Mouse (Mus musculus) lung, embryonic 14.5 days (tissue): Measurements from ENCODE around the gene Calhm6. TPM values are rescaled to one million over a fixed set of nuclear protein-coding genes. Genes with fewer than 3 reads are reported as not detected.

Source experiments
- ATAC-seq: fragments of 200-750 bp; cut with Nextera tagmentation; 2 replicates; pipeline ENCODE4 v1.8.0; 2017; ENCODE audit warnings: mild to moderate bottlenecking, moderate TSS enrichment, moderate library complexity; ENCODE audit not compliant: insufficient read depth
- DNase-seq: peaks from one replicate; pipeline ENCODE4 v3.0.0-alpha.2; 2015
- H3K27ac ChIP-seq: fragments of 300-500 bp; sonication (generic); 2 replicates; pipeline ENCODE4 v1.5.1; 2014; ENCODE audit warnings: low read depth, mild to moderate bottlenecking, moderate library complexity
- H3K27me3 ChIP-seq: fragments of 300-500 bp; sonication (generic); 2 replicates; pipeline ENCODE4 v1.6.1; 2014; ENCODE audit warnings: low read length, control low read depth; ENCODE audit not compliant: insufficient read depth
- H3K36me3 ChIP-seq: fragments of 300-500 bp; sonication (generic); 2 replicates; pipeline ENCODE4 v1.6.1; 2014; ENCODE audit warnings: control low read depth; ENCODE audit not compliant: insufficient read depth
- H3K4me1 ChIP-seq: fragments of 300-500 bp; sonication (generic); 2 replicates; pipeline ENCODE4 v1.6.1; 2014; ENCODE audit warnings: antibody characterized with exemption, control low read depth; ENCODE audit not compliant: insufficient read depth
- H3K4me2 ChIP-seq: fragments of 300-500 bp; sonication (generic); 2 replicates; pipeline ENCODE4 v1.6.1; 2014; ENCODE audit warnings: mild to moderate bottlenecking
- H3K4me3 ChIP-seq: fragments of 300-500 bp; sonication (generic); 2 replicates; pipeline ENCODE4 v1.5.1; 2014; ENCODE audit warnings: low read depth, low read length
- H3K9ac ChIP-seq: fragments of 300-500 bp; sonication (generic); 2 replicates; pipeline ENCODE4 v1.6.1; 2014
- H3K9me3 ChIP-seq: fragments of 300-500 bp; sonication (generic); 2 replicates; pipeline ENCODE4 v1.6.1; 2016; ENCODE audit warnings: low read depth, low read length, control low read depth
- CTCF ChIP-seq: IDR thresholded peaks from 2 replicates; pipeline ENCODE4 v1.5.1; 2016; ENCODE audit warnings: antibody characterized with exemption, low read depth
- WGBS: fragments of 180-500 bp; shearing (Covaris S2); extraction: QIAGEN DNeasy Blood & Tissue Kit; methylation state at CpG from one replicate; pipeline ENCODE4 v1.1.7; 2014; 5-methylcytosine and 5-hydroxymethylcytosine counted together
- polyA plus RNA-seq: library from polyadenylated mRNA; unstranded; fragments of >200 nt; fragmentation: Nextera tagmentation; extraction: Ambion mirVana; gene quantifications from 2 replicates; pipeline ENCODE4 v1.2.1, GENCODE M21; 2014

Calhm6 gene
- polyA plus RNA-seq, 1 experiment from 2014 or later: 1.2 TPM

- ATAC-seq (peak; percentile 67; the same call in 1 of the 2 replicates), DNase-seq (peak; percentile 55)
- no peak overlapping the region for H3K4me3 ChIP-seq
- no peak for TF ChIP-seq CTCF
- WGBS: 56% methylated on average over 1 of the region's 1 CpGs
- H3K4me2 ChIP-seq: no peak overlapping the region
- no peaks in the 10 kb centered on the region for H3K36me3 ChIP-seq
- peak overlapping the region; percentile 24; the same call in 1 of the 2 replicates for H3K27ac ChIP-seq
- no peaks in the 10 kb centered on the region for H3K4me1 ChIP-seq
- H3K9ac ChIP-seq: no peak overlapping the region
- no peaks in the 10 kb centered on the region for H3K27me3 ChIP-seq
- H3K9me3 ChIP-seq: no peaks in the 10 kb centered on the region
Observed at GRCm38 (mm10) chr10:34086514-34086913, 41.3 kb downstream of the Calhm6 start.

Other genes with a start within 250 kb of the Calhm6 start
- 0.09 and 0.32 TPM in 2 replicates for gene Rsph4a, start 222.9 kb downstream of the Calhm6 start, polyA plus RNA-seq
- 19.3 and 20.8 TPM in 2 replicates for gene Zup1, start 176.7 kb downstream of the Calhm6 start, polyA plus RNA-seq
- gene Rwdd1, start 108.4 kb downstream of the Calhm6 start, polyA plus RNA-seq: 136 and 142 TPM in 2 replicates
- not detected in 2 replicates for gene Trappc3l, start 90.4 kb downstream of the Calhm6 start, polyA plus RNA-seq
- gene Calhm4, start 83.7 kb downstream of the Calhm6 start, polyA plus RNA-seq: not detected in 2 replicates
- gene Calhm5, start 31.5 kb downstream of the Calhm6 start, polyA plus RNA-seq: 0.70 and 0.96 TPM in 2 replicates
- gene Dse, start 79.7 kb upstream of the Calhm6 start, polyA plus RNA-seq: 40.9 and 41.4 TPM in 2 replicates
- 50.6 and 52.6 TPM in 2 replicates for gene Tspyl1, start 154.2 kb upstream of the Calhm6 start, polyA plus RNA-seq
- 4.0 and 4.4 TPM in 2 replicates for gene Tspyl4, start 169.5 kb upstream of the Calhm6 start, polyA plus RNA-seq